Mouse (Mus musculus) adrenal gland, postnatal 36 days (tissue): Measurements from ENCODE around the gene Arl4d. TPM values are rescaled to one million over a fixed set of nuclear protein-coding genes. Genes with fewer than 3 reads are reported as not detected.
"Not testable (repeated sequence)": the region's sequence is repeated elsewhere in the genome, so short reads cannot be mapped to it uniquely, and the experiment has no call there.

Source experiments
- DNase-seq, 2 experiments: peaks; one replicate each; pipeline ENCODE4 v3.0.0; 2021; ENCODE audit warnings: mixed read lengths in 1 of 2
- total RNA-seq, 2 experiments: library from RNA; stranded (reverse); gene quantifications; 2 replicates each; pipeline ENCODE4 v1.2.3; 2021

Gene Arl4d
- total RNA-seq, 2 experiments from 2014 or later = 11.4 to 12.5 TPM

GRCm38 (mm10) chr11:101645411-101646282, 19.7 kb upstream of the Arl4d start:
- peak; percentile 68 to 73 for DNase-seq

- not testable (repeated sequence) for DNase-seq
Observed at GRCm38 (mm10) chr11:101646283-101646794, 19.0 kb upstream of the Arl4d start.

GRCm38 (mm10) chr11:101647093-101647492, 18.2 kb upstream of the Arl4d start:
- not testable (repeated sequence) for DNase-seq

GRCm38 (mm10) chr11:101656356-101656755, 9.0 kb upstream of the Arl4d start:
- no peak for DNase-seq

GRCm38 (mm10) chr11:101657528-101657885, 7.8 kb upstream of the Arl4d start:
- DNase-seq = peak in 1 of 2 experiments; percentile 22

GRCm38 (mm10) chr11:101657886-101658750, 7.2 kb upstream of the Arl4d start:
- peak; percentile 85 to 86 for DNase-seq

GRCm38 (mm10) chr11:101658751-101659558, 6.4 kb upstream of the Arl4d start:
- peak; percentile 56 to 73 for DNase-seq

GRCm38 (mm10) chr11:101661191-101661590, 4.2 kb upstream of the Arl4d start:
- no peak for DNase-seq

- no peak for DNase-seq
Observed at GRCm38 (mm10) chr11:101661786-101662185, 3.6 kb upstream of the Arl4d start.

GRCm38 (mm10) chr11:101663229-101664027, 1.9 kb upstream of the Arl4d start:
- no peak for DNase-seq

- no peak for DNase-seq
Observed at GRCm38 (mm10) chr11:101665636-101665992, 273 bp downstream of the Arl4d start.

- DNase-seq = peak; percentile 24 to 51
Observed at GRCm38 (mm10) chr11:101666626-101667345, 1.4 kb downstream of the Arl4d start.

GRCm38 (mm10) chr11:101667871-101668532, 2.7 kb downstream of the Arl4d start:
- peak; percentile 81 to 82 for DNase-seq

- DNase-seq = peak; percentile 65 to 70
Observed at GRCm38 (mm10) chr11:101668546-101669261, 3.4 kb downstream of the Arl4d start.

- no peak for DNase-seq
Observed at GRCm38 (mm10) chr11:101670334-101670733, 5.0 kb downstream of the Arl4d start.

GRCm38 (mm10) chr11:101671255-101671654, 5.9 kb downstream of the Arl4d start:
- DNase-seq = no peak

GRCm38 (mm10) chr11:101673010-101673642, 7.8 kb downstream of the Arl4d start:
- DNase-seq = peak in 1 of 2 experiments; percentile 31

GRCm38 (mm10) chr11:101674106-101674505, 8.8 kb downstream of the Arl4d start:
- DNase-seq = no peak
